Comparison of ENCODE assay signal across 8 mouse cellular contexts in genomic region chr12:112620354-112621061, GRCm38 (mm10). TPM values are rescaled to one million over a fixed set of nuclear protein-coding genes. Genes with fewer than 3 reads are reported as not detected.
DNase-seq lines count a peak whose midpoint lies in the region; ATAC-seq and TF ChIP-seq lines count a peak whose summit lies in the region.

No protein-coding gene starts in this region.

- no peak overlapping the region for H3K27ac ChIP-seq in kidney, embryonic 16.5 days (ENCODE audit: low read length)
- H3K27ac ChIP-seq in cortical plate, adult 2 months (ENCODE audit: insufficient read depth, low read length): peak overlapping the region; percentile 90
- no peak overlapping the region for H3K27ac ChIP-seq in hindbrain, embryonic 15.5 days (replicated peaks)

- no peak for TF ChIP-seq CTCF in cortical plate, adult 2 months (IDR thresholded peaks at IDR 0.05; ENCODE audit: extremely low read depth, insufficient read depth, low read length)

- H3K9ac ChIP-seq in kidney, embryonic 16.5 days (replicated peaks; ENCODE audit: low read length): peak overlapping the region; percentile 70
- peak overlapping the region; percentile 64 for H3K9ac ChIP-seq in hindbrain, embryonic 15.5 days

- H3K36me3 ChIP-seq in kidney, embryonic 16.5 days (ENCODE audit: insufficient read depth, low read length): no peaks in the 10 kb centered on the region
- no peaks in the 10 kb centered on the region for H3K36me3 ChIP-seq in hindbrain, embryonic 15.5 days
- H3K36me3 ChIP-seq in myocyte (ENCODE audit: control insufficient read depth, insufficient read depth): no peaks in the 10 kb centered on the region

- H3ac ChIP-seq in myocyte (ENCODE audit: control insufficient read depth, insufficient read length): peak overlapping the region; percentile 52

- peak overlapping the region; percentile 57 for H3K4me3 ChIP-seq in kidney, embryonic 16.5 days (ENCODE audit: low read length)
- peak overlapping the region; percentile 49 for H3K4me3 ChIP-seq in cortical plate, adult 2 months (ENCODE audit: insufficient read depth, low read length)
- peak overlapping the region; percentile 57 for H3K4me3 ChIP-seq in hindbrain, embryonic 15.5 days
- H3K4me3 ChIP-seq in myocyte: peak overlapping the region; percentile 38

- TF ChIP-seq POLR2A in cortical plate, adult 2 months (IDR thresholded peaks at IDR 0.05; ENCODE audit: extremely low read depth, insufficient read depth, low read length): no peak
- peak; percentile 21 for TF ChIP-seq POLR2A in myocyte (IDR thresholded peaks at IDR 0.05; ENCODE audit: insufficient read length, low read depth)

- WGBS in kidney, embryonic 16.5 days: 13% methylated on average over 16 of the region's 16 CpGs
- 11% methylated on average over 16 of the region's 16 CpGs for WGBS in hindbrain, embryonic 15.5 days

- peaks cover 29% of the 10 kb centered on the region for H3K4me1 ChIP-seq in kidney, embryonic 16.5 days (ENCODE audit: insufficient read depth, low read length)
- H3K4me1 ChIP-seq in cortical plate, adult 2 months (ENCODE audit: control insufficient read depth, insufficient read depth, low read length): peaks cover 6% of the 10 kb centered on the region; the same call in 1 of the 2 replicates
- peaks cover 17% of the 10 kb centered on the region for H3K4me1 ChIP-seq in hindbrain, embryonic 15.5 days (replicated peaks)

- peaks cover 9% of the 10 kb centered on the region; the same call in 1 of the 2 replicates for H3K27me3 ChIP-seq in kidney, embryonic 16.5 days (ENCODE audit: insufficient read depth, low read length)
- peaks cover 17% of the 10 kb centered on the region for H3K27me3 ChIP-seq in hindbrain, embryonic 15.5 days
- H3K27me3 ChIP-seq in myocyte (ENCODE audit: control insufficient read depth, insufficient read depth, insufficient read length): no peaks in the 10 kb centered on the region

- ATAC-seq in kidney, embryonic 16.5 days (ENCODE audit: low FRiP score, low TSS enrichment): peak; percentile 28; the same call in 1 of the 2 replicates
- ATAC-seq in hindbrain, embryonic 15.5 days (ENCODE audit: low FRiP score, low read depth): 0 out of 2 replicates have a peak, but pooled peaks have one; percentile 6

- no peak for DNase-seq in kidney, postnatal 14 days
- DNase-seq in urinary bladder, postnatal 25 days (ENCODE audit: low spot score): no peak
- no peak for DNase-seq in adrenal gland, postnatal 10 days
- DNase-seq in layer of hippocampus, adult 9-10 months (ENCODE audit: low spot score): no peak

- peak overlapping the region; percentile 97 for H3K4me2 ChIP-seq in kidney, embryonic 16.5 days (replicated peaks; ENCODE audit: low read depth, low read length)
- peak overlapping the region; percentile 98 for H3K4me2 ChIP-seq in hindbrain, embryonic 15.5 days
- peak overlapping the region; percentile 96 for H3K4me2 ChIP-seq in myocyte (ENCODE audit: low read depth)

- H3K9me3 ChIP-seq in kidney, embryonic 16.5 days (ENCODE audit: low read length): no peaks in the 10 kb centered on the region
- no peaks in the 10 kb centered on the region for H3K9me3 ChIP-seq in hindbrain, embryonic 15.5 days

- no peaks in the 10 kb centered on the region for H3K79me2 ChIP-seq in myocyte (ENCODE audit: control insufficient read depth, insufficient read depth)

TF ChIP-seq in myocyte, 11 proteins besides CTCF, POLR2A, EP300 and RAD21:
- no peak for TF ChIP-seq REST (IDR thresholded peaks at IDR 0.05; ENCODE audit: insufficient read depth, insufficient read length)
- peak in 1 of 3 experiments; percentile 61 for TF ChIP-seq MYOG (IDR thresholded peaks at IDR 0.05; ENCODE audit: control insufficient read depth in 1 of 3, insufficient read depth in 1 of 3, insufficient read length in 2 of 3, low read depth in 2 of 3)
- no peak for TF ChIP-seq E2F4 (IDR thresholded peaks at IDR 0.05; ENCODE audit: insufficient read depth)
- no peak for TF ChIP-seq TCF12 (IDR thresholded peaks at IDR 0.05; ENCODE audit: insufficient read depth, poor library complexity, severe bottlenecking)
- TF ChIP-seq SRF (IDR thresholded peaks at IDR 0.05; ENCODE audit: control insufficient read depth, insufficient read length, low read depth): no peak
- no peak for TF ChIP-seq TCF3 (IDR thresholded peaks at IDR 0.05; ENCODE audit: insufficient read length, low read depth)
- peak in 2 of 3 experiments; percentile 0 to 39 for TF ChIP-seq MYOD1 (IDR thresholded peaks at IDR 0.05; ENCODE audit: control insufficient read depth in 1 of 3, insufficient read length in 2 of 3, low read depth in 2 of 3)
- no peak for TF ChIP-seq USF1 (IDR thresholded peaks at IDR 0.05; ENCODE audit: low read depth)
- TF ChIP-seq CEBPB (IDR thresholded peaks at IDR 0.05; ENCODE audit: insufficient read depth, poor library complexity, severe bottlenecking): no peak
- TF ChIP-seq MAX (IDR thresholded peaks at IDR 0.05; ENCODE audit: low read depth): no peak
- no peak for TF ChIP-seq POLR2AphosphoS2 (IDR thresholded peaks at IDR 0.05; ENCODE audit: insufficient read length, low read depth)

RNA-seq across cellular contexts. Expression of gene Adssl1, which starts 0.7 kb away (rescaled TPM):
- 10.7 and 12.7 TPM in 2 replicates for polyA plus RNA-seq in kidney, embryonic 16.5 days (2015; fragmentation: Nextera tagmentation; extraction: Ambion mirVana)
- 38.0 and 44.6 TPM in 2 replicates for polyA plus RNA-seq in cortical plate, adult 2 months (2012; rRNA removed)
- 5.8 and 6.3 TPM in 2 replicates for polyA plus RNA-seq in hindbrain, embryonic 15.5 days (2015; fragmentation: Nextera tagmentation; extraction: Ambion mirVana)
- 202 TPM for polyA plus RNA-seq in myocyte (2012; fragmentation: generic; extraction: Trizol)
- 10 to 100 TPM; 42.9 to 72.4 TPM for total RNA-seq in adrenal gland, postnatal 10 days (2021)

RNA-seq across cellular contexts. Expression of gene Siva1, which starts 24.0 kb away (rescaled TPM):
- polyA plus RNA-seq in kidney, embryonic 16.5 days (2015; fragmentation: Nextera tagmentation; extraction: Ambion mirVana): 273 and 296 TPM in 2 replicates
- polyA plus RNA-seq in cortical plate, adult 2 months (2012; rRNA removed): 25.6 and 29.3 TPM in 2 replicates
- polyA plus RNA-seq in hindbrain, embryonic 15.5 days (2015; fragmentation: Nextera tagmentation; extraction: Ambion mirVana): 55.6 and 61.2 TPM in 2 replicates
- 85.6 TPM for polyA plus RNA-seq in myocyte (2012; fragmentation: generic; extraction: Trizol)
- total RNA-seq in adrenal gland, postnatal 10 days (2021): 10 to 100 TPM; 35.9 to 46.7 TPM

RNA-seq across cellular contexts. Expression of gene Inf2, which starts 31.9 kb away (rescaled TPM):
- 4.7 and 5.3 TPM in 2 replicates for polyA plus RNA-seq in kidney, embryonic 16.5 days (2015; fragmentation: Nextera tagmentation; extraction: Ambion mirVana)
- 104 and 122 TPM in 2 replicates for polyA plus RNA-seq in cortical plate, adult 2 months (2012; rRNA removed)
- 0.89 and 1.0 TPM in 2 replicates for polyA plus RNA-seq in hindbrain, embryonic 15.5 days (2015; fragmentation: Nextera tagmentation; extraction: Ambion mirVana)
- polyA plus RNA-seq in myocyte (2012; fragmentation: generic; extraction: Trizol): 70.1 TPM
- total RNA-seq in adrenal gland, postnatal 10 days (2021): 10 to 100 TPM; 21.7 to 25.4 TPM

RNA-seq across cellular contexts. Expression of gene Akt1, which starts 54.2 kb away (rescaled TPM):
- 49.5 TPM in 2 replicates for polyA plus RNA-seq in kidney, embryonic 16.5 days (2015; fragmentation: Nextera tagmentation; extraction: Ambion mirVana)
- 168 and 178 TPM in 2 replicates for polyA plus RNA-seq in cortical plate, adult 2 months (2012; rRNA removed)
- polyA plus RNA-seq in hindbrain, embryonic 15.5 days (2015; fragmentation: Nextera tagmentation; extraction: Ambion mirVana): 150 and 159 TPM in 2 replicates
- polyA plus RNA-seq in myocyte (2012; fragmentation: generic; extraction: Trizol): 352 TPM
- total RNA-seq in adrenal gland, postnatal 10 days (2021): 100 to 1,000 TPM; 210 to 252 TPM

RNA-seq across cellular contexts. Expression of gene Zbtb42, which starts 58.1 kb away (rescaled TPM):
- 6.4 and 7.0 TPM in 2 replicates for polyA plus RNA-seq in kidney, embryonic 16.5 days (2015; fragmentation: Nextera tagmentation; extraction: Ambion mirVana)
- polyA plus RNA-seq in cortical plate, adult 2 months (2012; rRNA removed): 1.3 and 1.7 TPM in 2 replicates
- polyA plus RNA-seq in hindbrain, embryonic 15.5 days (2015; fragmentation: Nextera tagmentation; extraction: Ambion mirVana): 2.3 and 4.2 TPM in 2 replicates
- 4.4 TPM for polyA plus RNA-seq in myocyte (2012; fragmentation: generic; extraction: Trizol)
- 1 to 10 TPM; 3.9 to 5.5 TPM for total RNA-seq in adrenal gland, postnatal 10 days (2021)

Comparison
In these comparisons a context has a peak if more than half of its experiments do, and no peak if none do; other contexts are left out.
1. RNA of gene Inf2, which starts 31.9 kb away (polyA plus RNA-seq): 104 to 122 TPM in cortical plate, adult 2 months and 70.1 TPM in myocyte (single experiment); 4.7 to 5.3 TPM in kidney, embryonic 16.5 days and 0.89 to 1.0 TPM in hindbrain, embryonic 15.5 days; every median in the first group is over 10 times any median in the second.
2. Peak in every context shown above with its lines, with median percentiles within 50 percentile points of each other: H3K4me2 ChIP-seq and H3K4me3 ChIP-seq.